ENCODE assay signal across 8 mouse cellular contexts in the genomic region with DNA sequence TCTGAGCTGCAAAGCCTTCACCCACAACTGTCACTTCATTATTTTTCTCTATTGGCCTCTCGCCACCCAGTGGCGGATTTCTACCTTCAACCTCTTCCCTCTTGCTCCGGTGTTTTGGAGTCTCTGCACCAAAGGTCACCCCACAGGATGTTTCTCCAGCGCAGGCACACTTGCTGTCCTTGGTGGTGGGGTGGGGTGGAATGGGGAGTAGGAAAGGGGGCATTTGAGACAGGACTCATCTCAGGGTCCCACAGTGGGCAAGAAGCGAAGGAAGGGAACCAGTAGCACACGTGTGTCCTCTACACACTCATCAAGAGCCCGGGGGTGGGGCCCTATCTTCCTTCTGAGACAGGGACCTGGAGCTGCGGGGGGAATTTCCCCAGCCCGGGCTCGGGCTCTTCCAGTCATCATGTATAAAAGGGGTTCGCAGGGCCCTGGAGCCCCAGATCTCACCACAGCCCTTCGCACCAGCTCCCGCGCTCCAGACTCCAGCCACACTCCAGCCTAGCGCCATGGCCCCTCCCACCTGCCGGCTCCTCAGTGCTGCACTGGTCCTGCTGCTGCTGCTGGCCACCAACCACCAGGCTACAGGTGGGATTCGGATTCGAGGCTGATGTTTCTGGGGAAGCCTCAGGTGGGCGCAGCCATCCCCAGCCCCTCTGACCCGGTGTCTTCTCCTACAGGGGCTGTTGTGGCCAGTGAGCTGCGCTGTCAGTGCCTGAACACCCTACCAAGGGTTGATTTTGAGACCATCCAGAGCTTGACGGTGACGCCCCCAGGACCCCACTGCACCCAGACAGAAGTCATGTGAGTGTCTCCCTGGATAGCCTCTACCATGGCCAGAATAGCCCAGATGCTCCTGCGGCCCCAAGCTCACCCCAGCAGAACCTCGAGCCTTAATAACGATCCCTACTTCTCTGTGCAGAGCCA. TPM values are rescaled to one million over a fixed set of nuclear protein-coding genes. Genes with fewer than 3 reads are reported as not detected.
DNase-seq lines count a peak whose midpoint lies in the region; ATAC-seq and TF ChIP-seq lines count a peak whose summit lies in the region.

A gene (plus strand): TSS at position 445 of the 930 bp plus-strand sequence.

- no peaks in the 10 kb centered on the region for H3K27me3 ChIP-seq in thymus, adult 2 months (ENCODE audit: control insufficient read depth, insufficient read depth, low read length)
- no peaks in the 10 kb centered on the region for H3K27me3 ChIP-seq in embryonic facial prominence, embryonic 11.5 days (ENCODE audit: control insufficient read depth, insufficient read depth, low read length)
- H3K27me3 ChIP-seq in hindbrain, embryonic 16.5 days (replicated peaks; ENCODE audit: control insufficient read depth, insufficient read depth, low read length), result no peaks in the 10 kb centered on the region
- H3K27me3 ChIP-seq in liver, embryonic 11.5 days (replicated peaks; ENCODE audit: control insufficient read depth, insufficient read depth, low read length), result no peaks in the 10 kb centered on the region
- no peaks in the 10 kb centered on the region for H3K27me3 ChIP-seq in midbrain, postnatal 0 days (ENCODE audit: insufficient read depth, low read length)

- TF ChIP-seq CTCF in thymus, adult 2 months (IDR thresholded peaks at IDR 0.05; ENCODE audit: borderline replicate concordance, control insufficient read depth, extremely low read depth, insufficient read depth, low read length, poor library complexity), result no peak
- TF ChIP-seq CTCF in midbrain, postnatal 0 days (IDR thresholded peaks at IDR 0.05), result peak; percentile 72

- H3K9me3 ChIP-seq in embryonic facial prominence, embryonic 11.5 days (replicated peaks; ENCODE audit: control insufficient read depth, low read length), result no peaks in the 10 kb centered on the region
- H3K9me3 ChIP-seq in hindbrain, embryonic 16.5 days (ENCODE audit: control insufficient read depth, low read length), result no peaks in the 10 kb centered on the region
- no peaks in the 10 kb centered on the region for H3K9me3 ChIP-seq in liver, embryonic 11.5 days (ENCODE audit: control insufficient read depth, low read length)
- H3K9me3 ChIP-seq in midbrain, postnatal 0 days (ENCODE audit: low read length), result no peaks in the 10 kb centered on the region

- TF ChIP-seq POLR2A in thymus, adult 2 months (IDR thresholded peaks at IDR 0.05; ENCODE audit: control insufficient read depth, extremely low read depth, insufficient read depth, low read length, poor library complexity), result no peak

- peak; percentile 2 for DNase-seq in thymus, postnatal 14 days
- DNase-seq in thymus, adult 2 months, result no peak
- DNase-seq in embryonic facial prominence, embryonic 11.5 days (ENCODE audit: low spot score), result peak; percentile 63
- DNase-seq in liver, embryonic 11.5 days (ENCODE audit: low spot score), result peak; percentile 56
- peak; percentile 60 for DNase-seq in midbrain, postnatal 0 days (ENCODE audit: low spot score)
- DNase-seq in layer of hippocampus, adult 8-10 months (ENCODE audit: low spot score in 2 of 2), result no peak
- no peak for DNase-seq in layer of hippocampus, adult 9-11 months

- no peak within 1 kb of the TSS for H3K4me3 ChIP-seq in thymus, adult 2 months (ENCODE audit: control insufficient read depth, insufficient read depth, low read length)
- H3K4me3 ChIP-seq in embryonic facial prominence, embryonic 11.5 days (ENCODE audit: low read depth, low read length), result peak within 1 kb of the TSS; percentile 30
- peak within 1 kb of the TSS; percentile 39 for H3K4me3 ChIP-seq in hindbrain, embryonic 16.5 days (ENCODE audit: low read length)
- peak within 1 kb of the TSS; percentile 41 for H3K4me3 ChIP-seq in liver, embryonic 11.5 days (ENCODE audit: low read depth, low read length)
- peak within 1 kb of the TSS; percentile 36 for H3K4me3 ChIP-seq in midbrain, postnatal 0 days (ENCODE audit: low read depth, low read length)

- H3K4me1 ChIP-seq in thymus, adult 2 months (replicated peaks; ENCODE audit: control insufficient read depth, insufficient read depth, low read length), result no peaks in the 10 kb centered on the region
- H3K4me1 ChIP-seq in embryonic facial prominence, embryonic 11.5 days (ENCODE audit: control insufficient read depth, insufficient read depth, low read length), result no peaks in the 10 kb centered on the region
- peaks cover 4% of the 10 kb centered on the region for H3K4me1 ChIP-seq in hindbrain, embryonic 16.5 days (ENCODE audit: control insufficient read depth, insufficient read depth, low read depth, low read length)
- no peaks in the 10 kb centered on the region for H3K4me1 ChIP-seq in liver, embryonic 11.5 days (replicated peaks; ENCODE audit: control insufficient read depth, insufficient read depth, low read length)
- H3K4me1 ChIP-seq in midbrain, postnatal 0 days (ENCODE audit: insufficient read depth, low read length), result peaks cover 3% of the 10 kb centered on the region

- H3K27ac ChIP-seq in thymus, adult 2 months (ENCODE audit: control insufficient read depth, insufficient read depth, low read length), result no peak within 1 kb of the TSS
- H3K27ac ChIP-seq in embryonic facial prominence, embryonic 11.5 days (replicated peaks; ENCODE audit: low read depth, low read length), result no peak within 1 kb of the TSS
- H3K27ac ChIP-seq in hindbrain, embryonic 16.5 days (ENCODE audit: low read depth, low read length), result no peak within 1 kb of the TSS
- no peak within 1 kb of the TSS for H3K27ac ChIP-seq in liver, embryonic 11.5 days (ENCODE audit: low read depth, low read length)
- H3K27ac ChIP-seq in midbrain, postnatal 0 days (ENCODE audit: low read depth, low read length), result no peak within 1 kb of the TSS

- no peaks in the 10 kb centered on the region for H3K36me3 ChIP-seq in thymus, adult 2 months (ENCODE audit: control insufficient read depth, insufficient read depth, low read length)
- H3K36me3 ChIP-seq in embryonic facial prominence, embryonic 11.5 days (replicated peaks; ENCODE audit: control insufficient read depth, insufficient read depth, low read depth, low read length), result no peaks in the 10 kb centered on the region
- no peaks in the 10 kb centered on the region for H3K36me3 ChIP-seq in hindbrain, embryonic 16.5 days (ENCODE audit: control insufficient read depth, insufficient read depth, low read length)
- H3K36me3 ChIP-seq in liver, embryonic 11.5 days (ENCODE audit: control insufficient read depth, insufficient read depth, low read length), result no peaks in the 10 kb centered on the region
- no peaks in the 10 kb centered on the region for H3K36me3 ChIP-seq in midbrain, postnatal 0 days (ENCODE audit: insufficient read depth, low read length)

- 0 out of 2 replicates have a peak within 1 kb of the TSS, but pooled peaks have one; percentile 13 for H3K9ac ChIP-seq in embryonic facial prominence, embryonic 11.5 days (replicated peaks; ENCODE audit: low read length)
- peak within 1 kb of the TSS; percentile 55 for H3K9ac ChIP-seq in hindbrain, embryonic 16.5 days (ENCODE audit: low read depth, low read length)
- no peak within 1 kb of the TSS; the same call in 1 of the 2 replicates for H3K9ac ChIP-seq in liver, embryonic 11.5 days (ENCODE audit: low read depth, low read length)
- H3K9ac ChIP-seq in midbrain, postnatal 0 days (replicated peaks; ENCODE audit: low read length, poor library complexity, severe bottlenecking), result peak within 1 kb of the TSS; percentile 46

- ATAC-seq in embryonic facial prominence, embryonic 11.5 days (replicated peaks; ENCODE audit: insufficient number of reproducible peaks, low FRiP score, low TSS enrichment, low read depth), result peak; percentile 82
- ATAC-seq in hindbrain, embryonic 16.5 days, result peak; percentile 93
- ATAC-seq in liver, embryonic 11.5 days (replicated peaks; ENCODE audit: low FRiP score), result peak; percentile 46
- ATAC-seq in midbrain, postnatal 0 days (ENCODE audit: low FRiP score), result peak; percentile 85

- 35% methylated on average over 26 of the region's 26 CpGs for WGBS in thymus, adult 2 months
- WGBS in embryonic facial prominence, embryonic 11.5 days, result 16% methylated on average over 23 of the region's 26 CpGs
- WGBS in hindbrain, embryonic 16.5 days, result 18% methylated on average over 24 of the region's 26 CpGs
- 17% methylated on average over 26 of the region's 26 CpGs for WGBS in liver, embryonic 11.5 days
- 19% methylated on average over 24 of the region's 26 CpGs for WGBS in midbrain, postnatal 0 days

- peak within 1 kb of the TSS; percentile 68 for H3K4me2 ChIP-seq in embryonic facial prominence, embryonic 11.5 days (ENCODE audit: low read depth, low read length)
- peak within 1 kb of the TSS; percentile 69 for H3K4me2 ChIP-seq in hindbrain, embryonic 16.5 days (ENCODE audit: low read length)
- H3K4me2 ChIP-seq in liver, embryonic 11.5 days, result peak within 1 kb of the TSS; percentile 80
- peak within 1 kb of the TSS; percentile 82 for H3K4me2 ChIP-seq in midbrain, postnatal 0 days (ENCODE audit: low read depth, low read length, poor library complexity, severe bottlenecking)

RNA-seq across cellular contexts. Expression of the gene that starts here (rescaled TPM):
- polyA plus RNA-seq in thymus, adult 2 months (2012; rRNA removed), result 5.0 and 6.0 TPM in 2 replicates
- polyA plus RNA-seq in embryonic facial prominence, embryonic 11.5 days (2014; fragmentation: Nextera tagmentation; extraction: Ambion mirVana), result 0.28 and 0.35 TPM in 2 replicates
- polyA plus RNA-seq in hindbrain, embryonic 16.5 days (2015; fragmentation: Nextera tagmentation; extraction: Ambion mirVana), result 0.36 and 0.52 TPM in 2 replicates
- polyA plus RNA-seq in liver, embryonic 11.5 days (2014; fragmentation: Nextera tagmentation; extraction: Ambion mirVana), result 0.25 TPM in 1 of 2 replicates, not detected in the other
- total RNA-seq in midbrain, postnatal 0 days (2014; rRNA removed), result not detected in 2 replicates
- 0.20 and 0.39 TPM in 2 replicates for polyA plus RNA-seq in midbrain, postnatal 0 days (2015; fragmentation: Nextera tagmentation; extraction: Ambion mirVana)
- total RNA-seq in layer of hippocampus, adult 8-10 months (2022), result not detected

Comparison
In these comparisons a context has a peak if more than half of its experiments do, and no peak if none do; other contexts are left out.
1. Peak in DNase-seq, ATAC-seq, H3K4me3 ChIP-seq, H3K9ac ChIP-seq and H3K4me2 ChIP-seq in embryonic facial prominence, embryonic 11.5 days; RNA of the gene not detected or under 1 TPM.
2. Peak in ATAC-seq, H3K4me3 ChIP-seq, H3K9ac ChIP-seq and H3K4me2 ChIP-seq in hindbrain, embryonic 16.5 days; RNA of the gene not detected or under 1 TPM.
3. Peak in DNase-seq, ATAC-seq, H3K4me3 ChIP-seq and H3K4me2 ChIP-seq in liver, embryonic 11.5 days; RNA of the gene not detected or under 1 TPM.
4. Peak in DNase-seq, ATAC-seq, H3K4me3 ChIP-seq, H3K9ac ChIP-seq and H3K4me2 ChIP-seq in midbrain, postnatal 0 days; RNA of the gene not detected or under 1 TPM.